Mouse (Mus musculus) mature B cell (primary cell): Measurements from ENCODE around the gene Aff1.

ENCODE experiments used
- in situ Hi-C: fragments of 300-500 bp; cut with MboI; formaldehyde crosslinking; loops from 2 replicates; pipeline ENCODE4 v1.14.3; 2019

Gene Aff1

DNA sequence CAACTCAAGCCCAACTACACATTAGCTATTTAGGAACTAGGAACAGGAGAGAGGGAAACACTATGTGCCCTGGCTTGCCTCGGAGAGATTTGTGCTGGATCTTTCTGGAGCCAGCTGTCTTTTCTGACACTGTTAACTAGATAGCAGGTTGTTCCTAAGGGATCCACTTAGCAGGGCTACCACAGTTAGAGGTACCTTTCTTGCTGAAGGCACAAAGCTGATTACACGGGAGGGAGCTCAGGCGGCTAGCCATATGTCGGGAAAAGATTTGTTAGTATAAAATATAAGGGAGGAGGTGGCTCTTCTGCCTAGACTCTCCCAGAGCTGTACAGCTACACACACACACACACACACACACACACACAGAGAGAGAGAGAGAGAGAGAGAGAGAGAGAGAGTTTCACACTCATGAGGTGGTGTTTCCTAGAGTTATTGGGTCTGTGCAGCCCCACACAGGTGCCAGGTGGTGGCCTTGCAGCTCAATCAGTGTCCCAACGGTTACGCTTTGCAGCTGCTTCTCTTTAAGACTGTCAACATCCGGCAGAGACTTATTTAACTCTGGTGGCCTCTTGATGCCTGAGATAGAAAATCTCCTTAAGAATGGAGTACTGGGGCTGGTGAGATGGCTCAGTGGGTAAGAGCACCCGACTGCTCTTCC, 34.2 kb downstream of the Aff1 start:
- in situ Hi-C loops: no loop called here

DNA sequence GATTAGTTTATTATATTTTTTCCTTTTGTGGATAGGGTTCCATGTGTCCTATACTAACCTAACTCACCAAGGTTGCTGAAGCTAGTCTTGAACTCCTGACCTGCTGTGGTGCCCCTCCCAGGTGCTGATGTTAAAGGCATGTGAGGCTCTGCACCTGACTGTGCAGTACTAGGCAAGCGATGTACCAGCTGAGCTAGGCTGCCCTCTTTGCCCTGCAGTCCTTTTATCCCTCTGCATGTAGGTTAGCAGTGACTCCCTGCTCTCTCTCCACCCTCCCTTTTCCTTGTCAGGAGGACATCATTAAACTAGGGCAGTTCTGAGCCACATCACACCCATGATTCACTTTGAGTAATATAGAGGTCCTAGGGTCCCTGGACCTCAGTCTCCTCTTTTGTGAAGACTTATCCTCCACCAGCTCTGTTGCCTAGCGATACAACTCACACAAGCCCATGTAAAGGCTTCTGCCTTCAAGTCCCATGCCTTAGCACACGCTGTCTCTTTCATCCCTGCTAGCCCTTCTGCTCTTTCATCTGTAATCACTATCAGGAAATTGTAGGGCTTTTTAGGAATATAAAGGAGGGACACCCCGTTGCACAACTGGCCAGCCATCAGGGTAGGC, 35.7 kb downstream of the Aff1 start:
- in situ Hi-C loops: no loop called here

DNA sequence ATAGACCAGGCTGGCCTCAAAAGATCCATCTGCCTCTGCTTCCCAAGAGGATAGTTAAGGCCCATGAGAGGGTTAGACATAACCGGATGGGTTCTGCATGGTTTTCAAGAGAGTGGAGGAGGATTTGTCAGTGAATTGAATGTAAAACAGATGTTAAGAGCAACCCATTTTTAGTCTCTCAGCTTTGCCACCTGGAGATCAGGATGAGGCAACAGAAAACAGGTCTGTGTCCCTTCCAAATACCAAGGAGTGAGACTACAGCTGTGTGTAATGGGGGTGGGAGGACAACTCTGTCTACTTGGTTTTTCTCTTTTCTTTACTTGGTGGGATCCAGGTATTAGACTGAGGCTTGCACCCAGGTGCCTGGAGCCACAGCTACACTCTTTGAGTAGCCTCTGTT, 37.1 kb downstream of the Aff1 start:
- in situ Hi-C loops: no loop called here

DNA sequence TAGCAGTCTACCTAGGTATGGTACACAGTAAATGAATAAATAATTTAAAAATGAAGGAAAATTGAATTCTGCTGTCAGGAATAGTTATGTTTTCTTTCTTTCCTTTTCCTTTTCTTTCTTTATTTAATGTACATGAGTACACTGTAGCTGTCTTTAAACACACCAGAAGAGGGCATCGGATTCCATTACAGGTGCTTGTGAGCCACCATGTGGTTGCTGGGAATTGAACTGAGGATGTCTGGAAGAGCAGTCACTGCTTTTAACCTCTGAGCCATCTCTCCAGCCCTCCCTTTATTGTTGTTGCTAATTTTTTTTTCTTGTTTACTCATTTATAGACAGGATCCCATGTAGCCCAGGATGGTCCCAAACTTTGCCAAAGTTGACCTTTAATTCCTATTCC, 38.0 kb downstream of the Aff1 start:
- in situ Hi-C loops: no loop called here

DNA sequence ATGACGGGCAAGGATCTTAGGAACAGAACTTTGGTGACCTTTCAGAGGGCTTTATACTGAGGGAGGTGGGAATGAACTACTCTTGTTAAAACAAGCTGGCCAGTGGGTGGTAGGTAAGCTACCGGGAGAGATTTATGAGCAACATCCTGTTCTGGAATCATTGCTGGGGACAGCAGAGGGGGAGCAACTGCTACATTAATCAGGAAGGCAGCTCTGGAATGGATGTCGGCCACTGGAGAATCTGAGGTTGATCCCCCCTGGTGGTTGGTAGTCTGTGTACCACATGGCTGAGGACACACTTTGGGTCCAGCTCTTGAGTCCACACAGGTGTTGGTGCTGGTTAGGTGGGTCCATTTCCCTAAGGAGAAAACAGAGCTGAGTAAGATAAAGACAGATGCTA, 38.6 kb downstream of the Aff1 start:
- in situ Hi-C loops: no loop called here

DNA sequence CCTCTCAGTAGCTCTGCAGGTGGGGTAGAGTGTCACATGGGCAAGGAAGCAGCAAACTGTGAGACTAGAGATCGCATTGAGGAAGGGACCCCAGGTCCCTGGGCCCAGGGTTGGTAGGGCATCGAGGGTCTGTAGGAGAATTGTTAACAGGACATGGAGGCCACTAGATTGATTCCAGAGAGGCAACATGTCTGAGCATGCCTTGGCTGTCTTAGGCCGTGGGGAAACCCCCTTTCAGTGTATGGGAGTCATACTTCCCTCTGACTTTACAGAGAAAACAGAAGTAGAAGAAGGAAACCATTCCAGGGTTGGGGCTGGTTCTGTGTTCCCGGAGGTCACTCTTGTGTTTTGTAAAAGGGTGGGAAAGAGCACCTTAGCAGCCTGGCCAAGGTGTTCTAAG, 40.4 kb downstream of the Aff1 start:
- in situ Hi-C loops: no loop called here

DNA sequence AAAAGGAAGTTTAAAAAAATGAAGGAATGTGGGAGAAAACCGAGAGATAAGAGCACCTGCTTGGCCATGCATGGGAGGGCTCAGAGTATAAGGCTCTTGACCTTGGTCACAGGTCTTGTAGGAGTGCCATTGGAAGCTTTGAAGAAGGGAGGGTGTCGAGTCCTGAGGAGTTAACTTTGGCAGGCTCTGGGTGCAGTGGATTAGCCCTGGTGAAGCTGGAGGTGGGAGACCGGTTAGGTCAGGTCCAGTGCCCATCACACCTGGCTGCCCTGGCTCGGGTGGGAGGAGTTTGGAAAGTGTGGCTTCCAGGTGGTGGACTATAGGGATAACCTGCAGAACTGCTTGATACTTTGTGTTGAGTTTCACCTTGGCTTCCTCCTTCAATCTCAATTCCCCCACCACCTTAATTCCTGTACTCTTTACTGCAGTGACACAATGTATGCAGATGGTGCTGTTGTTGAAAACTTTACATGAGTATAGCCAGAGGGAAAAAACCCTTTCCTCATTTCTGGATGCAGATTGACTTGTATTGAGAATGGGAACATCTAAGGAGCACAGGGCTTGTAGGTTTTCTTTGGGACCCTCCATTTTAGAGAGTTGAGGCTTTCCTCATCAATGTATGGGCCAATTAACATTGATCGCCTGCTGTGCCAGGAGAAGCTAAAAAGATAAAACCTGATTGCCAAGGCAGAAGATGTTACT, 43.4 kb downstream of the Aff1 start:
- in situ Hi-C loops: no loop called here

DNA sequence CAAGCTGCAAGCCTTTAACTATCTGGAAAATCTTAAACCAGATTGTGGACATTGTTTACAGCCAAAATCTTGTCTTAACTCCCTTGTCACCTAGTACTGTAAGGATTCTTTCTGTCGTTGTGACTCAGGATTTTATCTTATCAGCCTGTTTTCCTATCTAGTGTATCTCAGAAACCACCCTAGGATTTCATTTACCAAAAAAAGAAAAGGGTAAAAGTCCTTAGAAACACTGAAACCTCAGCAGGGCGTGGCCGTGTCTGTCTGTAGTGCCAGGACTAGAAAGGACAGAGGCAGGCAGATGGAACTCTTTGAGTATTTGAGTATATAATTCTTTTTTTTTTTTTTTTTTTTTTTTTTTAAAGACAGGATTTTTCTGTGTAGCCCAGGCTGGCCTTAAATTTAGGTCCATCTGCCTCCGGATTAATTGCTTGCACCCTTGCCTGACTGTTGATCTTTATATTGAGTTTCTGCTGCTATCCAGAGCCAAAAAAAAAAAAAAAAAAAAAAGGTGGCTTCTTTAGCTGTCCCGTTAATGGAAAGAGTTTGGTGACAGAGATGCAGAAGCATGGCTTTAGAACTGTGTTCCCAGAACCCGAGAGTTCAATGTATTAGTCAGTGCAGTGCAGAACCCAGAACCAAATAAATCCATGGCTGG, 44.5 kb downstream of the Aff1 start:
- in situ Hi-C loops: no loop called here

DNA sequence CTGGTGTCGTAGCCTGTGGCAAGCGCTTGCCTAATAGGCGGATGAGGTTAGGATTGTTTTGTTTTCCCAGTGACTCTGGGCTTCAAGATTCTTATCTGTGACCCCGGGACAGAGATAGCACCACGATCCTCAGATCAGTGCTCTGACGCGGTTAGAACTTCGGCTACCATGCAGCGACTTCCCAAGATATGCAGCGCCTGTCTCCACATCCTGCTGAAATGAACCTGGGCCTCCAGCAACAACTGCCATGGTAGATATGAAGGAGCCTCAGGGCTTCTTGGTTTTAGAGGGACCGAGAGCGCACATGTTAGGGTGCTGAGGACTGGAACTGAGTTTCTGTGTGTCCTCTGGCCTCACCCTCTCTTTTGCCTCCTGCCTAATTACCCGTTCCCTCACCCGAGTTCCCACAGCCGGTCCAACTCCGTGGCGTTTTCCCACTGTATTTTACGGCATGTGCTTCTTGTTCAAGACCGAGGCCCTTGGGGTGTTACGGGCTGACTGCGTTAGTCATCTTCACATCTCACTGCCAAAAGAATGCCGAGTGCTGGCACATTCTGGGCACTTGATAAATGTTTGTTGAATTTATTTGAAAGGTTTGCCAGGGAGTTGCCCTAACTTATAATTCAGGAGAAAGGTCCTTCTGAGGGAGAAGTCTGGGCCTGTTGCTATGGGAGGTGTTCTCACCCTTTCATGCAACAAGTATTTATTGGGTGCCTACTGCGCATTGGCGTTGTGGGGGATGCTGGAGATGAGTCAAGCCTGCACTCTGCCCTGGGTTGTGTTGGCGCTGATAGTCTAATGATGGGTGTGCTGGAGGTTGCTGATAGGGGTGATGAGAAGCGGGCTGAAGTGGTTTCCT, 45.3 kb downstream of the Aff1 start:
- in situ Hi-C loops: no loop called here

DNA sequence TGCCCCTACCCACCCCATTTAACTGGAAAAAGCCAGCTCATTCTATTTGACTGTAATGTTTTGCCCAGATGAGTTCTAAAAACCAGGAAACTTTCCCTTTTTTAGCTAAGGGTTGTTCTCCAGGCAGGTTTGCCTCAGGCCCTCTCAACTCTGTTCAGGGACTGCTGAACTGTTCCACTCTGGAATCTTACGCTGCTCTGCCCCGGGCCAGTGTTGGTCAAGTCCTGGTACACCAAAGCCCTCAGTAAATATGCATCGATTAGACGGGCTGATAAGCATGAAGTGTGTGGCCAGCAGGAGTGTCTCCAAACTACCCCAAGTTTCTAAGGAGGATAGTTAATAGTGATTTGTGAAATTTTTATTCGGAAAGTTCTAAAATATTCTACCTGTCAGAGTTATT, 46.3 kb downstream of the Aff1 start:
- in situ Hi-C loops: no loop called here

DNA sequence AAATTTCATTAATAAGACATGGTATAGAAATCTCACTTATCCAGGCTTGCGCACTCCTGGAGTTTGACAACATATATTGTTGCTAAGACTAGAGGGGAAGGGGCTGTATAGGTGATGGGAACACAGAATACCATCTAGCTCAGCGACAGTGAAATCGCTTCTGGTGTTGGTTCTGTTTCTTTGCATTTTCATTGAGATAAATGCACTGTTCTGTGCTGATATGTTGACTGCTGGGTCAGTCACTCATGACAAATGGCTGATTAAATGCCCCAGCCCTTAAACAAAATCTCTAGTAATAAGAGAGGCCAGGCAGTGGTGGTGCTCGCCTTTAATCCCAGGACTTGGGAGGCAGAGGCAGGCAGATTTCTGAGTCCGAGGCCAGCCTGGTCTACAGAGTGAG, 47.0 kb downstream of the Aff1 start:
- in situ Hi-C loops: no loop called here

DNA sequence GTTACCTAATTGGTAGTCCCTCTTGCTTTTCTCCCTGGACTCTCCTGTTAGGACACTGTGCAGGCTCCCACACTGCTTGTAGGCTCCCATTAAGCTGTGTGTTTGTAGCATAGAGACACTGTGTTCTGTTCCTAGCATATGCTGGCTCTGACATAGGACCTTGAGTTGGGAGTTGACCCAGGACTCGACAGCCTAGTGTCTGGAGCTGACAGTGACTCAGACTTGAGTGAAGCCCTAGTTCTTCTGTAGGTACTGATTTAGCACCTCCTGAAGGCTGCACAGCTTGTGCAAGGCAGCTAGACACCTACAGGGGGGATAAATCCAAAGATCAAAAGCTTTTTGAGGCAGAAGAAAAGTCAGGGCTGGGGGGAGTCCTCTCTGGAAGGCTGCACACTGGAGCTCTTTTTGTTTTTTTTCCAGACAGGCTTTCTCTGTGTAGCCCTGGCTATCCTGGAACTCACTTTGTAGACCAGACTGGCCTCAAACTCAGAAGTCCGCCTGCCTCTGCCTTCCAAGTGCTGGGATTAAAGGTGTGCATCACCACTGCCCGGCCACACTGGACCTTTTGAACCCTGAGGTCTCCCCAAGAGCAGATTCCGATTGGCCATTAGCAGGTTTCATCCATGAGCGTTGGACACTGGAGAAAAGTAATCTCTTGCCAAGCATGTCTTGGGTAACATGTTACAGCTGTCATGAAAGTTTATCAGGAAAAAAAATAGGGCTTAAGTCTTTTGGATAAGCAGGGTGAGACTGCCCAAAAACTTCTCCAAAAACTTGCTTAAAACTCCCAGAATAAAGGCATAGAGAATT, 48.1 kb downstream of the Aff1 start:
- in situ Hi-C loops: no loop called here

DNA sequence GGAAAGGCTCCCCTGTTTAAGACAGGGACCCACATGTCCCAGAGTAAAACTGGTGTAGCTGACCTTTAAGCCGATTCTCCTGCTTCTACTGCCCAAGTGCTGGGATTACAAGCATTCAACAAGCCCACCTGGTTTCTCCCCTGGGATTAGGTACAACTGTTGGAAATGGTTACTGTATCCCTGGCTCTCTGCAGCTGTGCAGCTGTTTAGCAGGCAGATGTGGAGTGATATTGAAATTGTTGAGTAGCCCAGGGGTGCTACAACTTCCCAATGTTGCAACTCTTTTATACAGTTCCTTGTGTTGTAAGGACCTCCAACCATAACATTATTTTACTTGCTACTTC, 48.7 kb downstream of the Aff1 start:
- in situ Hi-C loops: no loop called here

DNA sequence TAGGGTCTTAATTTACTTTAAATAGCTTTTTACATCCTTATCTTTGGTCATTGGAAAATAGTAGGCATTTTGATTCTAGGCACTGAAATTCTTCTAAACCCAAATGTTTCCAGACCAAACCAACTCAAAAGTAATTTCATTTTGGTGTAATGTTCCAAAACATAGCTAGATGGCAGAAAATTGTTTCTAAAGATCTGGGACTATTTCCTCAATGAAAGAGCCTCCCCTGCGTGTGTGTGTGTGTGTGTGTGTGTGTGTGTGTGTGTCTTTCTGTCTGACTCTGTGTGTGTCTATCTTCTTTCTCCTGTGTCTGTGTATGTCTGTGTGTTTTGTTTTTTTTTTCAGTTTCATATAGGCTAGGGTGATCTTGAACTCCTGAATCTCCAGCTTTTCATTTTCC, 49.3 kb downstream of the Aff1 start:
- in situ Hi-C loops: no loop called here

DNA sequence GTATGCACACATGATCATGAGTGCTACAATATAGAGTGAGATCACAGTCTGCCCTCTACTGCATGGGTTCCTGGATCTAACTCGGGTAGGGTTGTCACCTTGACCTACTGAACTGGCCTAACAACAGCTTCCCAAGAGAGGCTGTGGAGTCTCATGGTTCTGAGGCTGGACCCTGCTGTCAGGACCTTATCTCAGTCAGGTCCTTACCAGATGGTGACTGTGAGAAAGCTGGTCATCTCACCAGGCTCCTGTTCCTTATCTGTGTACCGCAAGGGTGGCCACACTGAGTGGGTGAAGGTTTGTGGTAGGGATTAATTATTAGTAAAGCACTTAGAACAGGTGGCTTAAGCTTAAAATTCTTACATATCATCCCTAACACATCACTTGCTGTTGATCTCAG, 49.8 kb downstream of the Aff1 start:
- in situ Hi-C loops: no loop called here

DNA sequence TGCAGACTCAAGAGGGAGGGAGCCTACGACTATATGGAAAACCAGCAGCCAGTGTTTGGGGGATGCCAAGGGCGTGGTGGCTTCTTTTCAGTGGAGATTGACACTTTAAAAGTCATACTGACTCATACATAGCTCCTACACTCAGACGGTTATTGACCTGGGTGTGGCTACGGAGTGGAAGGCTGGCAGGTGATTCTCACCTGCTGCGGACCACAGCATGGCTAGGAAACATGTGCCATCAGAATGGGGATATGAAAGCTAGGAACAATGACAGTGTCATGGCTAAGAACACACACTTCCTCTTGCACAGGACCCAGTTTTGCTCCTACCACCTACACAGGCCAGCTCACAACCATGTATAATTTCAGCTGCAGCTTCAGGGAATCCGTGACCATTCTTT, 52.4 kb downstream of the Aff1 start:
- in situ Hi-C loops: no loop called here

DNA sequence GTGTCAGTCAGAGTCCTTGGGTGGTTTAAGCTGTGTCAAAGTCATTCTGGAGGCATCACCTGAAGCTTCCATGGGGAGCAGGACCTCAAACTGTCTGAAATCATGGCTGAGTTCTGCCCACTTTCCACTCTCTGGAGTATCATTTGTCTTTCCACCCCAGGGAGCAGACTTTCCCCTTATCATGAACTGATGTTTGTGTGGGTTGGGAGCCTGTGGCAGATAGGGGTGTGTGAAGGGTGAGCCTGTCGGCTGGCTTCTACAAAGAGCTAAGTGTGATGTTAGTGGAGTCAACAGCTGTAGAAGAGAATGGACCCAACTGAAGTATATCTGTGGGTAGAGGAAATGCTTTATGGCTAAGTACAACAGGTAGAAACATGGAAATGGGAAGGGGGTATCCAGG, 53.5 kb downstream of the Aff1 start:
- in situ Hi-C loops: no loop called here

DNA sequence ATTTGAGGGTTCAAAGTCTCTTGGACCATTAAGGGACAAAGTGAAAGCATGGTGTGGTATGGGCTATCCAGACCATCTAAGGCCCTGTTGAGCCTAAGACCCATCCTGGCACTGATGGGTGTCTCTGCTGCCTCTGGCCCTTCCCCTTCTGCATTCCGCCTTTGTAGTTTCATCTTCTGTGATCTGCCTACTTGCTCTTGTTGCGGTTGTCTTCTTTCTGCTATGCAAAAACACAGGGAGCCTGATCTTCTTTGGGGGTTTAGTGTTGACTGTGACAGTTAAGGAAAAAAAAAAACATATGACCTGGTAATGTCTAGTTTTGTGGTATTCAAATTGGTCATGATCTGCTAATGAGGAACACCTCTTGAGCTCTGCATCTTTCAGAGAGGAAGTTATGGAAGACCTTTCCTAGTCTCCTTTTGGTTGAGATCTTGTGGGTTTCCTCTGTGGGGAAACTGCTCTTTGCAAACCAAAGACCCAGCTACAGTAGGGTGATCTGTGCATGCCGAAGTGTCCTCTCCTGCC, 54.4 kb downstream of the Aff1 start:
- in situ Hi-C loops: no loop called here

DNA sequence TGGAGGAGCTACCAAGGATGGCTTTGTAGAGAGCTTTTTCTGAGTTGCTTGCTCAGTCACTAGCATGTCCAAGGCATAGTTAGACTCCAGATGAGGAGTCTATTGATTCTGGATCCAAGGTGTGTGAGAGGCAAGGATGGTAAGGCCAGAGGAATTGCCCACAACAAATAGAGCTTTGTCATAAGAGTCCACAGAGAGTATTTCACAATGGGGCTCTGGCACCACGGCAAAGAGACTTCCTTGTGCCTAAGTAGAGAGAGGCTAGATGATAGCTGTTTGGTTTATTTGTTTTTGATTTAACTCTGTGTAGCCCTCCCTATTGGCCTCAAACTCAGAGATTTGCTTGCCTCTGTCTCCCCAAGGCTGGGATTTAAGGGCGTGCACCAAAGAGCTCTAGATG, 54.9 kb downstream of the Aff1 start:
- in situ Hi-C loops: no loop called here

DNA sequence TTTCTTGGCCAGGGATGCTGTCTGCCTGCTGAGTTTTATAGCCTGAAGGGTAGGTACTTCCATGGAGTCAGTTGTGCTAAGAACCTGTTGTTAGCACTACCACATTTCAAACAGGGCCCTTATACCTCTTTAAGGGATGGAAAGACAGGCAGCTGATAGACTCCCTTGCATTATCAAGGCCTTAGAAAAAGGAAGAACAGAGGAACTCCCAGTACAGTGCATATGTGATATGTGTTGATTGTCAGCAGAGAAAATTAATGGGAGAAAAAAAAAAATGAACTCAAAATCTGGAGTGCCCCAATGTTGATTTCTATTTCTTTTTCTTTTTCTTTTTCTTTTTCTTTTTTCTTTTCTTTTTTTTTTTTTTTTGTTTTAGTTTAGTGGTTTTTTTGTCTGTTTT, 56.2 kb downstream of the Aff1 start:
- in situ Hi-C loops: no loop called here
